Mouse (Mus musculus) kidney, postnatal 4 days (tissue): ENCODE data around the gene Kif20b.
A peak's percentile ranks its signal among the peaks of the same experiment; 100 is the strongest.

Experiments
- DNase-seq, 2 experiments: peaks; one replicate each; pipeline ENCODE4 v3.0.0; 2021; ENCODE audit warnings: mixed read lengths in 2 of 2

The Kif20b gene

GRCm38 (mm10) chr19:34921652-34922602, at the start of gene Kif20b:
Gene Kif20b (plus strand): TSS chr19:34922361.
- peak; percentile 94 to 96 for DNase-seq

- DNase-seq: no peak
These were observed 45.5 kb upstream of the Kif20b start for GRCm38 (mm10) chr19:34876676-34877075.

GRCm38 (mm10) chr19:34877898-34878602, 44.1 kb upstream of the Kif20b start:
- peak; percentile 84 to 91 for DNase-seq

GRCm38 (mm10) chr19:34878603-34879541, 43.3 kb upstream of the Kif20b start, which contains the start of gene Pank1:
Gene Pank1 (minus strand): TSS chr19:34879455.
- DNase-seq: peak; percentile 80 to 86

- DNase-seq: no peak
These were observed 42.5 kb upstream of the Kif20b start for GRCm38 (mm10) chr19:34879624-34880023.

GRCm38 (mm10) chr19:34881160-34881559, 41.0 kb upstream of the Kif20b start:
- no peak for DNase-seq

- no peak for DNase-seq
These were observed 39.7 kb upstream of the Kif20b start for GRCm38 (mm10) chr19:34882443-34882842.

GRCm38 (mm10) chr19:34883526-34884224, 38.5 kb upstream of the Kif20b start:
- DNase-seq: no peak

- DNase-seq: no peak
These were observed 35.8 kb upstream of the Kif20b start for GRCm38 (mm10) chr19:34886324-34886723.

GRCm38 (mm10) chr19:34890981-34891380, 31.2 kb upstream of the Kif20b start:
- no peak for DNase-seq

GRCm38 (mm10) chr19:34891590-34891989, 30.6 kb upstream of the Kif20b start:
- DNase-seq: no peak

GRCm38 (mm10) chr19:34895082-34895481, 27.1 kb upstream of the Kif20b start:
- DNase-seq: no peak

GRCm38 (mm10) chr19:34897082-34897965, 24.8 kb upstream of the Kif20b start:
- no peak for DNase-seq

- no peak for DNase-seq
These were observed 23.2 kb upstream of the Kif20b start for GRCm38 (mm10) chr19:34898941-34899340.

GRCm38 (mm10) chr19:34901266-34901665, 20.9 kb upstream of the Kif20b start:
- DNase-seq: no peak

GRCm38 (mm10) chr19:34901735-34902134, 20.4 kb upstream of the Kif20b start:
- no peak for DNase-seq

- no peak for DNase-seq
These were observed 18.1 kb upstream of the Kif20b start for GRCm38 (mm10) chr19:34904032-34904431.

GRCm38 (mm10) chr19:34905424-34905823, 16.7 kb upstream of the Kif20b start:
- DNase-seq: no peak

GRCm38 (mm10) chr19:34906772-34907171, 15.4 kb upstream of the Kif20b start:
- no peak for DNase-seq

- no peak for DNase-seq
These were observed 9.8 kb upstream of the Kif20b start for GRCm38 (mm10) chr19:34912366-34912765.

- DNase-seq: no peak
These were observed 2.1 kb upstream of the Kif20b start for GRCm38 (mm10) chr19:34920066-34920465.
